Mouse (Mus musculus) heart, embryonic 14.5 days (tissue): ENCODE measurements at regions not wholly inside any gene's neighbourhood (a gene's known extent, or its start where the extent isn't known, plus 50 kb on each side); places are given as distances from the start of the nearest gene placed in this dataset.

ENCODE experiments used
- ATAC-seq: fragments of 200-750 bp; cut with Nextera tagmentation; 2 replicates; pipeline ENCODE4 v1.8.0; 2017; ENCODE audit warnings: low read depth, moderate TSS enrichment; ENCODE audit not compliant: insufficient number of reproducible peaks, insufficient read depth, low FRiP score
- H3K27ac ChIP-seq, 2 experiments: fragments of 200-500 bp in 1 of 2; fragments of 300-500 bp in 1 of 2; sonication (generic) in 1 of 2; replicated peaks in 1 of 2; 2 replicates each; pipeline ENCODE4 v1.5.1; 2012 to 2014; ENCODE audit warnings: low read depth in 2 of 2, low read length in 2 of 2, control low read depth in 1 of 2, mild to moderate bottlenecking in 1 of 2, mixed read lengths in 1 of 2; ENCODE audit not compliant: control insufficient read depth in 1 of 2, insufficient read depth in 1 of 2
- H3K27me3 ChIP-seq: fragments of 300-500 bp; sonication (generic); 2 replicates; pipeline ENCODE4 v1.6.1; 2014; ENCODE audit warnings: mild to moderate bottlenecking, low read length, control low read depth; ENCODE audit not compliant: control insufficient read depth, insufficient read depth
- H3K36me3 ChIP-seq: fragments of 300-500 bp; sonication (generic); 2 replicates; pipeline ENCODE4 v1.6.1; 2014; ENCODE audit warnings: mild to moderate bottlenecking, control low read depth, low read length, mixed read lengths; ENCODE audit not compliant: control insufficient read depth, insufficient read depth
- H3K4me1 ChIP-seq, 2 experiments: fragments of 200-500 bp in 1 of 2; fragments of 300-500 bp in 1 of 2; sonication (generic) in 1 of 2; 2 replicates each; pipeline ENCODE4 v1.6.1; 2012 to 2014; ENCODE audit warnings: low read length in 2 of 2, control low read depth in 1 of 2, mixed read lengths in 1 of 2; ENCODE audit not compliant: control insufficient read depth in 2 of 2, insufficient read depth in 2 of 2
- H3K4me2 ChIP-seq: fragments of 300-500 bp; sonication (generic); 2 replicates; pipeline ENCODE4 v1.6.1; 2014; ENCODE audit warnings: mild to moderate bottlenecking, low read length
- H3K4me3 ChIP-seq, 2 experiments: fragments of 200-500 bp in 1 of 2; fragments of 300-500 bp in 1 of 2; sonication (generic) in 1 of 2; 2 replicates each; pipeline ENCODE4 v1.5.1; 2012 to 2014; ENCODE audit warnings: low read length in 2 of 2, mild to moderate bottlenecking in 2 of 2, control low read depth in 1 of 2, low read depth in 1 of 2, moderate library complexity in 1 of 2; ENCODE audit not compliant: control insufficient read depth in 1 of 2, insufficient read depth in 1 of 2
- H3K9ac ChIP-seq: fragments of 300-500 bp; sonication (generic); 2 replicates; pipeline ENCODE4 v1.6.1; 2014; ENCODE audit warnings: mild to moderate bottlenecking, low read length
- H3K9me3 ChIP-seq: fragments of 300-500 bp; sonication (generic); 2 replicates; pipeline ENCODE4 v1.6.1; 2016; ENCODE audit warnings: low read length, control low read depth; ENCODE audit not compliant: control insufficient read depth
- WGBS: fragments of 180-500 bp; shearing (Covaris S2); extraction: QIAGEN DNeasy Blood & Tissue Kit; methylation state at CpG from one replicate; pipeline ENCODE4 v1.1.7; 2014; 5-methylcytosine and 5-hydroxymethylcytosine counted together

DNA sequence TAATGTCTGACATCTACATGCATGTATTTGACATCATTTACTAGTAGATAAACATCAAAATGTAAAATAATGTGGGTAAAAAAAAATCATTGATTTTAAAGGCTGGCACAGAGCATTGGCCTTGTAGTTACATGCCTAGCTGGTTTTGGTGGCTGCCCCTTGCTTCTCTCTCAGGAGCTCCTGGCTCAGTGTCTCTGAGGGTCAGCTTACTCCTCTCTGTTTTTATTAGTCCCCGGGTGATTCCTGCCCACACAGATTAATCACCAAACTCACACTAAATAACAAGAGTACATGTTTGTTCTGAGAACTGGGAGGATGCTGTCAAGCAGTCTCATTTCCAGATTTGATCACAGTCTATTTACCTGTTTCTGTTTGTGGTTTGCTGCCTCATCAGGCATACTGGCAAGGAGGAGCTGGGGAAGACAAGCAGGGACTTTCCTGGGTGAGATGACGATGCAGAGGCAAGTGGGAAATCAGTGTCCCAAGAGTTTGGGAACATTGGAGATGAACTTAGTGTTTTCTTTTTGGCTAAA lies 422.7 kb upstream of the Htr2a start:
- Histone ChIP-seq H3K36me3 (no peaks in the 10 kb centered on the region), H3K4me2 (no peak overlapping the region), H3K27me3 (no peaks in the 10 kb centered on the region), H3K9me3 (no peaks in the 10 kb centered on the region), H3K4me3 (no peak overlapping the region), H3K27ac (no peak overlapping the region), H3K4me1 (no peaks in the 10 kb centered on the region), H3K9ac (no peak overlapping the region)
- no peak for ATAC-seq
- 62% methylated on average over 2 of the region's 2 CpGs for WGBS

DNA sequence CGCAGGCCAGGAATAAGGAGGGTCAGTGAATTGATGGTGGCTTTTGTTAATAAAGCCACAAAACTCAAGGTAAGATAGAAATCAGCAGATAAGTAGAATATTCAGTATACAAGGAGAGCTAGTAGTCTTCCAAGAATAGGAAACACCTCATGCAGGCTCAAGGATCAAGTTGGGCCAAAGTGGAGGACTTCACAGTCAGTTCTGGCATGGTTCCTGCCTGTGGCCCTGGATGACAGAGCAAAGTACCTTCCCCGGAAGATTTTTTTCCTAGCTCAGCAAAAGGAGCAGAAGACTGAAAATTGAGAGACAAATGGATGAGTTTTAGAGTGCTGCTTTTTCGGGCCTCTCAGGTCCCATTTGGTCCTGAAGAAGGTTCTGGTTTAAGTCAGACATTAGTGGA lies 420.9 kb upstream of the Htr2a start:
- H3K9me3 ChIP-seq, result no peaks in the 10 kb centered on the region
- no peak overlapping the region for H3K4me2 ChIP-seq
- H3K27me3 ChIP-seq, result no peaks in the 10 kb centered on the region
- ATAC-seq, result no peak
- no peaks in the 10 kb centered on the region for H3K4me1 ChIP-seq
- no peak overlapping the region for H3K9ac ChIP-seq
- no peak overlapping the region for H3K27ac ChIP-seq
- no peaks in the 10 kb centered on the region for H3K36me3 ChIP-seq
- WGBS, result 75% methylated on average over 3 of the region's 3 CpGs
- H3K4me3 ChIP-seq, result no peak overlapping the region

DNA sequence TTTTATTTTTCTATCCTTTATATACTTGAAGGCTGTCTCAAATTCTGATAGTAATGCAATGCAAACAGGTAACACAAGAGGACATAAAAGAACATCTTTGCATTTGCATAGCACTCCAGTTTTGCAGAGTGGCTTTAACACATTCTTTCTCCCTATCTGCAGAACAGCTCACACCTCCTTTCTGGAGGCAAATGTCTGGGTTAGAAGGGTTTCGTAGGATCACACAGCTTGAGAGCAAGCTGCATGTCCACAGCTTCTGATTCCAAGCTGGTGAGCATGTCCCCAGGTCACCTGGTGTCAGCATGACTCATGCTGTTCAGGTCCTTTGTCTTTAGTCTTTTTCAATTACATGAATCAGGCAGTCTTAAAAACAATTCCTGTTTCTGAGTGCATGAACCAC lies 418.5 kb upstream of the Htr2a start:
- Histone ChIP-seq H3K4me1 (no peaks in the 10 kb centered on the region), H3K4me3 (no peak overlapping the region), H3K4me2 (no peak overlapping the region), H3K9ac (no peak overlapping the region), H3K27me3 (no peaks in the 10 kb centered on the region), H3K27ac (no peak overlapping the region), H3K9me3 (no peaks in the 10 kb centered on the region), H3K36me3 (no peaks in the 10 kb centered on the region)
- no peak for ATAC-seq
- WGBS, result 50% methylated on average over 1 of the region's 1 CpGs

DNA sequence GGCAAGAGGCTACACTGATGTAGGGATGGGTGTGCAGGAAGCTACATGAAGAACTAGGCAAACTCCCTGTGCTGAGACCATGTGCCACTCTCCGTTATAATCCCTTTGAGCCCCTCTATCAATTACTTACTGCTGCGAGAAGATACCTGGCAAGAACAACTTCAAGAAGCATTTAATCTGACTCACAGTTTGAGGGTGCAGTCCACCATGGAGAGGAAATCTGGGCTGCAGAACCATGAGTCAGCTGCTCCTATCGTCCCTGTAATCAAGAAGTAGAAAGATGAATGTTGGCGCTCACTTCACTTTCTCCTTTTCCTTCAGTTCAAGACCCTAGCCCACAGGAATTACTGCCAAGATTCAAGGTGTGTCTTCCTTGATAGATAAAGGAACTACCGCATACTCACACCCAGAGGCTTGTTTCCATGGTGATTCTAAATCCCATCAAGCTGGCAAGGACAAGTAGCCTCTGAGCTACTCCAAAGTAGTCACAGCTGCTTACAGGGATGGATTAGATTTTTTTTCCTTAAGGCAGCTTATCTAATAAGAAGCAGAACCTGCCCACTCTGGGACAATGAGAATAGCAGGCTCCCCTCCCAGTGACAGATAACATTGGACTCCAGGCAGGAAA lies 411.0 kb upstream of the Htr2a start:
- Histone ChIP-seq H3K4me2 (no peak overlapping the region), H3K9me3 (no peaks in the 10 kb centered on the region), H3K4me3 (no peak overlapping the region), H3K27me3 (no peaks in the 10 kb centered on the region), H3K4me1 (no peaks in the 10 kb centered on the region), H3K36me3 (no peaks in the 10 kb centered on the region), H3K9ac (no peak overlapping the region), H3K27ac (no peak overlapping the region)
- WGBS, result 62% methylated on average over 5 of the region's 5 CpGs
- no peak for ATAC-seq

DNA sequence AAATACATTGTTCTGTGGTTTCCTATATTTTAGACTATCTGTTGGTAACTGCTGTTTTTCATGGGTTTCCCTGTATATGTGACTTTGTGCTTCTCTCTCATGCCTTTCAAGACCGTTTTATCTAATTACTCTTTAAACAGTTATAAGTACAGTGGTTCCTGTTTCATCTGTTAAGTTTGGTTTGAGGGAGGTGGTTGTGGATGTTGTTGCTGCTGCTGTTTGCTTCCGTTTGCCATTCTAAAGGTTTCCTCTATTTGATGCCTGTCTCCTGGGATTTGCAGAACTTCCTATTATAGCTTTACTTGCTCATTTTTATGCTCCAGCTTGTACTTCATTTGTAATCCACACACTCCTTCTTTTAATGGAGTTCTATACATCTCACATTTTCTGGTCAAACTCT lies 400.4 kb upstream of the Htr2a start:
- H3K4me1 ChIP-seq, result no peaks in the 10 kb centered on the region
- no peak overlapping the region for H3K27ac ChIP-seq
- H3K27me3 ChIP-seq, result no peaks in the 10 kb centered on the region
- WGBS, result 67% methylated on average over 2 of the region's 2 CpGs
- no peak overlapping the region for H3K9ac ChIP-seq
- no peak overlapping the region for H3K4me2 ChIP-seq
- H3K36me3 ChIP-seq, result no peaks in the 10 kb centered on the region
- ATAC-seq, result no peak
- H3K4me3 ChIP-seq, result no peak overlapping the region
- H3K9me3 ChIP-seq, result no peaks in the 10 kb centered on the region

DNA sequence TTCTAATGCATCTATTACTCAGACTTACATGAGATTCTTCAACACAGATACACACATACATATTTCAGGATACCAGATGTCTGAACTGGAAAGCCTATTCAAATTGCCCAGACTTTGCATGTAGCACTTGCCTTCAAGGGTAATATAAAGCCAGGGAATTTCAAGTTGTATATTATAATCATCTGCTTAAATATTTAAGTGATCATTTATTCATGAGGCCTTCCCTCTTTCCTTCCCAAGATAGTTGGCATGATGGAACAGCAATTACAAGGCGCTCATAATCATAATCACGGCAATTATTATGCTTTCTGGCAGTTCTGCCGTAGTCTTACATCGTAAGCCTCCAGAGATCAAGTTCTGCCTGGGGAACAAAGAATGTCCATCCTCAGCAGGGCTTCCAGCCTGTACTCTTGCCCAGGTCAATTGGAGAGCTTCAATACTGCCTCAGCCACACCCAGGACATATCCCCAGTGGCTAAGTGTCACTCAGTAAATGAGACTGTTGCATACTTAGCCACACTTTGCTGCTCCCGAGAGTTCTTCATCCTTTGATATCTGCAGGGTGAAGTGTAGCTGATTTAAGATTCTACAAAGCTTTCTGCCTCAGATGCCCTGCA lies 391.3 kb upstream of the Htr2a start:
- Histone ChIP-seq H3K9ac (no peak overlapping the region), H3K4me3 (no peak overlapping the region), H3K27me3 (no peaks in the 10 kb centered on the region), H3K27ac (no peak overlapping the region), H3K36me3 (no peaks in the 10 kb centered on the region), H3K4me1 (no peaks in the 10 kb centered on the region), H3K9me3 (no peaks in the 10 kb centered on the region), H3K4me2 (no peak overlapping the region)
- ATAC-seq, result no peak
- 81% methylated on average over 5 of the region's 5 CpGs for WGBS

DNA sequence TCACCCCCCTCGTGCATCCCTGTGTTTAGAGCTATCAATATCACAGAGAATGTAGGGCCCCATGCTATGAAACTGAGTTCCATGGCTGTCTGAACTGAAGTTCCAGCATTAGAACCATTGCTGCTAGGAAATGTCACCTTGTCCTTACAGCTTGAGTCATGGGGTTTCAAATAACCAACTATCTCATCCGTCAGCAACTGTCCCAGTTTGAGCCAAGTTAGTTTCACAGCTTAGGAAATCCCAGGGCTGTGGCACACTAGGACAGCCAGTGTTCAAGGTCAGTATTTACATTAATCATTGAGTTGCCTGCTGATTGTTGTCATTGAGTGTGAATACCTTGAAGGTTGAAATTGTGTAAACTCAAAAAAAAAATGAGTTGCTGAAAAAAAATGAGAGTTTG lies 390.6 kb upstream of the Htr2a start:
- Histone ChIP-seq H3K27ac (no peak overlapping the region), H3K36me3 (no peaks in the 10 kb centered on the region), H3K9me3 (no peaks in the 10 kb centered on the region), H3K9ac (no peak overlapping the region), H3K4me1 (no peaks in the 10 kb centered on the region), H3K27me3 (no peaks in the 10 kb centered on the region), H3K4me2 (no peak overlapping the region), H3K4me3 (no peak overlapping the region)
- WGBS, result 39% methylated on average over 2 of the region's 2 CpGs
- no peak for ATAC-seq
